In the genomic region with DNA sequence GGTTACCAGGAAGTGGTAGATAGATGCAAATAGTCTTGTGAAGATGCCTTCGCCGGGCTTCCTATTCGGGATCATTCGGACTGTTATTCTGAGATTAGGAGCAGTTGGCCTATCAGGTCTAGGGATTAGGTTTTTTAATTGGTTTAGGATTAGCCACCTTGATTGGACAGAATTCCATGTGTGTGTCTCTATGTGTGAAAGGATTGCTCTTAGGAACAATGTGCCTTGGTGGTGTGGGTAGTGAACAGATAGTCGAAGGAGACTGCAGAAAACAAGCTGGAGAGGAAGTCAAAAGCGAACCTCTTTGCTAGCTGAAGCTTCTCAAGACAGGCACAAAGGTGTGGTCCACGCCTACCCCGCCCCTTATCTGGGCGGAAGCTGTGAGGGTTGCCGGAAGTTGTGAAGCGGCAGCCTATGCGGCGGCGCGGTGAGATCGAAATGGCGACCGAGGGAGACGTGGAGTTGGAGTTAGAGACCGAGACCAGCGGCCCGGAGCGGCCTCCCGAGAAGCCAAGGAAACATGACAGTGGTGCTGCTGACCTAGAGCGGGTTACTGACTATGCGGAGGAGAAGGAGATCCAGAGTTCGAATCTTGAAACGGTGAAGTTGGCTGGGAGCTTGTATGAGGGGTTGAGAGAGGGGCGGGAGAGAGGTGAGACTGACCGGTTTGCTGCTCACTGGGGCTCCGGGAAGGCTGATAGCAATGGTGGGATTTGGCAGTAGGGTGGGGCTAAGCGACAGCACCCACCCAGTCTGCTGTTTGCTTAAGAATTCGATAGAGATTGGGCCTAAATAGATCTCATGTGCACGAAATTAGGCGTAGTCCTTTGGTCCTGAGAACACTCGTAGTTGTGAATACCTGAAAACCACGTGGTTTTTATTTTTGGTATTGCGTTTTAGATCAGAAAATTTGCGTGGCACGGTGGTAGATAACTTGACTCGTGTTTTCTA, we compare ENCODE assay signal across 8 mouse cellular contexts. TPM values are rescaled to one million over a fixed set of nuclear protein-coding genes. Genes with fewer than 3 reads are reported as not detected.
DNase-seq lines count a peak whose midpoint lies in the region; ATAC-seq and TF ChIP-seq lines count a peak whose summit lies in the region.

TSS of gene Serinc4 (minus strand) at position 90 of the 951 bp plus-strand sequence.

- peak; percentile 88 for ATAC-seq in cerebellum, adult (ENCODE audit: insufficient number of reproducible peaks, low FRiP score, low TSS enrichment)
- ATAC-seq in forebrain, embryonic 12.5 days (ENCODE audit: low FRiP score), result peak; percentile 92
- peak; percentile 84 for ATAC-seq in heart, postnatal 0 days (ENCODE audit: insufficient read depth, low read depth)
- ATAC-seq in liver, embryonic 16.5 days (ENCODE audit: low read depth), result peak; percentile 97
- ATAC-seq in neural tube, embryonic 12.5 days (ENCODE audit: low FRiP score, low read depth), result peak; percentile 90
- ATAC-seq in stomach, postnatal 0 days (ENCODE audit: low FRiP score, low TSS enrichment), result peak; percentile 90

- H3K27ac ChIP-seq in forebrain, embryonic 12.5 days, result peak within 1 kb of the TSS; percentile 72
- H3K27ac ChIP-seq in heart, postnatal 0 days (ENCODE audit: low read depth), result peak within 1 kb of the TSS; percentile 83
- peak within 1 kb of the TSS; percentile 93 for H3K27ac ChIP-seq in liver, embryonic 16.5 days (ENCODE audit: low read length)
- 0 out of 2 replicates have a peak within 1 kb of the TSS, but pooled peaks have one; percentile 37 for H3K27ac ChIP-seq in neural tube, embryonic 12.5 days
- peak within 1 kb of the TSS; percentile 82 for H3K27ac ChIP-seq in stomach, postnatal 0 days (replicated peaks)

- H3K27me3 ChIP-seq in forebrain, embryonic 12.5 days, result no peaks in the 10 kb centered on the region
- no peaks in the 10 kb centered on the region for H3K27me3 ChIP-seq in heart, postnatal 0 days (ENCODE audit: control insufficient read depth, insufficient read depth, low read length)
- H3K27me3 ChIP-seq in liver, embryonic 16.5 days (ENCODE audit: control insufficient read depth, insufficient read depth, low read depth, low read length), result no peaks in the 10 kb centered on the region
- H3K27me3 ChIP-seq in neural tube, embryonic 12.5 days (replicated peaks), result no peaks in the 10 kb centered on the region
- H3K27me3 ChIP-seq in stomach, postnatal 0 days (ENCODE audit: control insufficient read depth, insufficient read depth, low read length), result no peaks in the 10 kb centered on the region

- H3K4me3 ChIP-seq in forebrain, embryonic 12.5 days (replicated peaks), result peak within 1 kb of the TSS; percentile 59
- peak within 1 kb of the TSS; percentile 62 for H3K4me3 ChIP-seq in heart, postnatal 0 days (ENCODE audit: low read depth, low read length)
- peak within 1 kb of the TSS; percentile 85 for H3K4me3 ChIP-seq in liver, embryonic 16.5 days (ENCODE audit: low read depth, low read length)
- peak within 1 kb of the TSS; percentile 77 for H3K4me3 ChIP-seq in neural tube, embryonic 12.5 days
- peak within 1 kb of the TSS; percentile 62 for H3K4me3 ChIP-seq in stomach, postnatal 0 days (ENCODE audit: low read depth, low read length)

- peaks cover 14% of the 10 kb centered on the region for H3K4me1 ChIP-seq in forebrain, embryonic 12.5 days
- H3K4me1 ChIP-seq in heart, postnatal 0 days (ENCODE audit: control insufficient read depth, insufficient read depth), result peaks cover 24% of the 10 kb centered on the region
- peaks cover 16% of the 10 kb centered on the region for H3K4me1 ChIP-seq in liver, embryonic 16.5 days (ENCODE audit: control insufficient read depth, low read depth, low read length)
- peaks cover 10% of the 10 kb centered on the region for H3K4me1 ChIP-seq in neural tube, embryonic 12.5 days
- H3K4me1 ChIP-seq in stomach, postnatal 0 days (replicated peaks; ENCODE audit: control insufficient read depth, insufficient read depth), result no peaks in the 10 kb centered on the region

- WGBS in forebrain, embryonic 12.5 days, result 4% methylated on average over 41 of the region's 41 CpGs
- WGBS in heart, postnatal 0 days, result 4% methylated on average over 41 of the region's 41 CpGs
- 2% methylated on average over 41 of the region's 41 CpGs for WGBS in liver, embryonic 16.5 days (ENCODE audit: insufficient replicate concordance)
- 5% methylated on average over 41 of the region's 41 CpGs for WGBS in neural tube, embryonic 12.5 days
- WGBS in stomach, postnatal 0 days, result 3% methylated on average over 41 of the region's 41 CpGs

- peak within 1 kb of the TSS; percentile 74 for H3K9ac ChIP-seq in forebrain, embryonic 12.5 days
- H3K9ac ChIP-seq in heart, postnatal 0 days (replicated peaks; ENCODE audit: low read depth, low read length), result peak within 1 kb of the TSS; percentile 62
- H3K9ac ChIP-seq in liver, embryonic 16.5 days (ENCODE audit: low read depth, low read length), result peak within 1 kb of the TSS; percentile 87
- peak within 1 kb of the TSS; percentile 73 for H3K9ac ChIP-seq in neural tube, embryonic 12.5 days
- H3K9ac ChIP-seq in stomach, postnatal 0 days (ENCODE audit: low read length), result peak within 1 kb of the TSS; percentile 64

- no peak for TF ChIP-seq EP300 in heart, postnatal 0 days (IDR thresholded peaks at IDR 0.05; ENCODE audit: low read depth)
- TF ChIP-seq EP300 in stomach, postnatal 0 days (optimal IDR thresholded peaks at IDR 0.05), result no peak

- no peak for TF ChIP-seq CTCF in heart, postnatal 0 days (IDR thresholded peaks at IDR 0.05; ENCODE audit: low read depth)
- no peak for TF ChIP-seq CTCF in stomach, postnatal 0 days (IDR thresholded peaks at IDR 0.05; ENCODE audit: low read depth)

- DNase-seq in ES-CJ7 (ENCODE audit: low read depth, low spot score), result peak; percentile 86
- DNase-seq in heart, postnatal 0 days (ENCODE audit: low spot score), result peak; percentile 81
- DNase-seq in kidney, postnatal 4 days, result peak; percentile 87 to 93
- peak; percentile 91 for DNase-seq in stomach, postnatal 0 days (ENCODE audit: low spot score)

- H3K36me3 ChIP-seq in forebrain, embryonic 12.5 days (replicated peaks), result peaks cover 44% of the 10 kb centered on the region
- H3K36me3 ChIP-seq in heart, postnatal 0 days (replicated peaks; ENCODE audit: control insufficient read depth, insufficient read depth, low read length), result peaks cover 27% of the 10 kb centered on the region
- peaks cover 9% of the 10 kb centered on the region; the same call in 1 of the 2 replicates for H3K36me3 ChIP-seq in liver, embryonic 16.5 days (ENCODE audit: control insufficient read depth, insufficient read depth)
- H3K36me3 ChIP-seq in neural tube, embryonic 12.5 days, result peaks cover 15% of the 10 kb centered on the region
- H3K36me3 ChIP-seq in stomach, postnatal 0 days (ENCODE audit: control insufficient read depth, insufficient read depth, low read length), result no peaks in the 10 kb centered on the region; the same call in 1 of the 2 replicates

- peak within 1 kb of the TSS; percentile 74 for H3K4me2 ChIP-seq in forebrain, embryonic 12.5 days
- peak within 1 kb of the TSS; percentile 79 for H3K4me2 ChIP-seq in heart, postnatal 0 days (ENCODE audit: low read depth, low read length)
- H3K4me2 ChIP-seq in liver, embryonic 16.5 days (ENCODE audit: low read depth, low read length), result peak within 1 kb of the TSS; percentile 81
- peak within 1 kb of the TSS; percentile 69 for H3K4me2 ChIP-seq in neural tube, embryonic 12.5 days (replicated peaks)
- H3K4me2 ChIP-seq in stomach, postnatal 0 days (replicated peaks; ENCODE audit: low read depth), result peak within 1 kb of the TSS; percentile 65

- H3K9me3 ChIP-seq in forebrain, embryonic 12.5 days, result no peaks in the 10 kb centered on the region
- H3K9me3 ChIP-seq in heart, postnatal 0 days (replicated peaks; ENCODE audit: control insufficient read depth, low read length), result no peaks in the 10 kb centered on the region
- no peaks in the 10 kb centered on the region for H3K9me3 ChIP-seq in liver, embryonic 16.5 days (replicated peaks; ENCODE audit: control insufficient read depth, low read length)
- no peaks in the 10 kb centered on the region for H3K9me3 ChIP-seq in neural tube, embryonic 12.5 days
- no peaks in the 10 kb centered on the region for H3K9me3 ChIP-seq in stomach, postnatal 0 days (ENCODE audit: control insufficient read depth, low read length)

RNA-seq across cellular contexts. Expression of gene Serinc4, which starts in this region (rescaled TPM):
- 0.85 and 0.88 TPM in 2 replicates for polyA plus RNA-seq in forebrain, embryonic 12.5 days (2016; fragmentation: Nextera tagmentation; extraction: Ambion mirVana)
- 0.39 TPM in 1 of 2 replicates, not detected in the other for total RNA-seq in heart, postnatal 0 days (2014; rRNA removed; ENCODE audit: low replicate concordance)
- 0.04 and 0.12 TPM in 2 replicates for polyA plus RNA-seq in heart, postnatal 0 days (2015; fragmentation: Nextera tagmentation; extraction: Ambion mirVana)
- polyA plus RNA-seq in liver, embryonic 16.5 days (2015; fragmentation: Nextera tagmentation; extraction: Ambion mirVana), result 0.05 and 0.20 TPM in 2 replicates
- polyA plus RNA-seq in neural tube, embryonic 12.5 days (2016; fragmentation: Nextera tagmentation; extraction: Ambion mirVana), result 0.46 and 0.79 TPM in 2 replicates
- polyA plus RNA-seq in stomach, postnatal 0 days (2015; fragmentation: Nextera tagmentation; extraction: Ambion mirVana), result 0.11 and 0.16 TPM in 2 replicates

Comparison
In these comparisons a context has a peak if more than half of its experiments do, and no peak if none do; other contexts are left out.
1. Peak in every context shown above with its lines: DNase-seq, ATAC-seq, H3K4me3 ChIP-seq and H3K27ac ChIP-seq.
2. Peak in ATAC-seq, H3K4me3 ChIP-seq, H3K27ac ChIP-seq, H3K9ac ChIP-seq and H3K4me2 ChIP-seq in forebrain, embryonic 12.5 days; RNA of the gene not detected or under 1 TPM.
3. Peak in DNase-seq, ATAC-seq, H3K4me3 ChIP-seq, H3K27ac ChIP-seq, H3K9ac ChIP-seq and H3K4me2 ChIP-seq in heart, postnatal 0 days; RNA of the gene not detected or under 1 TPM.
4. Peak in ATAC-seq, H3K4me3 ChIP-seq, H3K27ac ChIP-seq, H3K9ac ChIP-seq and H3K4me2 ChIP-seq in liver, embryonic 16.5 days; RNA of the gene not detected or under 1 TPM.
5. Peak in ATAC-seq, H3K4me3 ChIP-seq, H3K27ac ChIP-seq, H3K9ac ChIP-seq and H3K4me2 ChIP-seq in neural tube, embryonic 12.5 days; RNA of the gene not detected or under 1 TPM.
6. Peak in DNase-seq, ATAC-seq, H3K4me3 ChIP-seq, H3K27ac ChIP-seq, H3K9ac ChIP-seq and H3K4me2 ChIP-seq in stomach, postnatal 0 days; RNA of the gene not detected or under 1 TPM.
7. H3K27ac ChIP-seq: peak in every context shown above with its lines; median percentile 93 in liver, embryonic 16.5 days; 83 in heart, postnatal 0 days; 82 in stomach, postnatal 0 days; 72 in forebrain, embryonic 12.5 days; 37 in neural tube, embryonic 12.5 days.